Mouse (Mus musculus) ovary, postnatal 36 days (tissue): ENCODE measurements around the gene Loxl4.

Source experiments
- DNase-seq: peaks from one replicate; pipeline ENCODE4 v3.0.0; 2022; ENCODE audit warnings: low spot score, mixed read lengths

Gene Loxl4

DNA sequence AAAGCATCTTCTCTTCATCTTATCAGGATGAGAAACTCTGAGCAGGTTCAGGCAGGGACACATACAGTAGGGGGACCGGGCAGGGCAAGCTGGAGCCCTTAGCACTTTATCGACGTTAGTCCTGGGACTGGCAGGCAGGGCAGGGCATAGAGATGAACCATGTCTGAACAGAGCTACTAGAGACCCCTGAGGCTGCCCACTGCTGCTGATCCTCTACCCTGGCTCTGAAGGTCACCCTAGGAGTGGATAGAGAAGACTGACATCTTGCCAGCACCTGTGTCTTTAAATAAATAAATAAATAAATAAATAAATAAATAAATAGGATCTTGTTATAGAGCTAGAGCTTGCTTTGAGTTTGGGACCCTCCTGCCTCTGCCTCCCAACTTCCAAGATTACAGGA lies 2.9 kb downstream of the Loxl4 start:
- no peak for DNase-seq

DNA sequence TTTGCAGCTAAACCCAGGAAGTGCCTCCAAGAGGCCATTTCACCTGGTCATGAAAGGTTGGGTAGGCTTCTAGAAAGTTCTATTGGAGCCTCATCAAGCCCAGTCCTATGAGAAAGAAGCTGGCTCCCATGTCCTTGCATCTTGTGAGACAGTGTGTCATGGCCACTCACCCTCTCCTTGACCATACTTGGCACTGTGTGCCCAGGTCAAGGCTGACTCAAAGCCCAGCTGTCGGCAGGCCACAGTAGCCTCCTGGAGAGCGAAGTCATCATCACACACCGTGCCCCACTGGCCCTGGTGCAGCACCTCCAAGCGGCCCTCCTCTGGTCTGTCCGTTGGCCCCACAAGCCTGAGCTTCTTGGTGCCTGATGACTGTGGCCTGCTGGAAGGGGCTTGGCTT lies 4.5 kb downstream of the Loxl4 start:
- DNase-seq, result no peak

DNA sequence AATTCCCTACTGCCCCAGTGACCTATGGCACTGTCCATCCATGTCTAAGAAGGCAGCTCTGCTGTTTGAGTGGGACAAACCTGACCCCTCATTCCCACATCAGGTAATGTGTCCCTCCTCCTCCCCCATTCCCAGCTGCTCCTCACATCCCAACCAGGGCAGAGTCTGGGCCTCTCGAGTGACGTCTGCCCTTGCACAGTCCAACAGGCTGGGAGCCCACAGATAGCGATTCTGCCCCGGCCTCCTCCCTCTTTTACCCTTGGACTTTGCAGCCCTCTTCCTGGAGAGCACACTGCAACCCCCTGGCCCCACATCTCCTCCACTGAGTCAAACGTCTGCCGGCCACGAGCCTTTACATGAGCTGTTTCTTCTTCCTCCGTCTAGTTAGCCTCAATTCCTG lies 10.0 kb downstream of the Loxl4 start:
- DNase-seq, result no peak

DNA sequence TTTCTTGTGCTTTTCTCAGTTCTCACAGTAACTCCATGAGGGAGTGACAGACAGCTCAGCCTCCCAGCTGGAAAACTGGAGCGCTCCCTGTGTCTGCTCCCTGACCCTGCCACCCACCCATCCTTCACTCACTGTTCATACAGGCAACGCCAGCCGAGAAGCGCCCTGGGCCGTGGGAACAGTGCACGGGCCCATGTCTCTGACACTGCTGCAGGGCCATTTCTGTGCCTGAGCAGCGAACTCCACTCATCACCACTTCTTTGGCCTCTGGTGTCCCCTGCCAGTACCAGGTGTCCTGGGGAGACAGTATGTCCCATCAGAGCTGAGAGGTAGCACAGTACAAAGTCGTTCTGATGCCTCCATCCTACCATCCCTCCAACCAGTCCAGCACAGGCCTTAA lies 10.6 kb downstream of the Loxl4 start:
- DNase-seq, result no peak

DNA sequence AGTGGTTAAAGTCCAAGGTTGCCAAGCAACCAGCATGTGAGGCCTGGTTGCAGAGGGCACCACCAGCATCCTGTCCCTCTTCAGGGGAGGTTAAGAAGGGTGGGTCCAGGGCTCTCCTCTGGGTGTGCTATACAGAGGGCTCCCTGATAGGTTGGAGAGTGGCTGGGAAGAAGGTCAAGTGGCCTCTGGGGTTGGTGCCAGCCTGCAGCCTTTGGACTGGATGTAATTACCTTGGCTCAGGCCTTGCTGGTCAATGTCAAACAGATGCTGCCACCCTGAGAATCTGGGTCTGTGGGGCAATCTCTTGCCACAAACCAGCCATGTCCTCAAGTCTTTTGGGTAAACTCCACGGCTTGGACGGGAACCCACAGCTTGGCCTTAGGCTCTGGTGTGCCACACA lies 11.2 kb downstream of the Loxl4 start:
- DNase-seq, result no peak

DNA sequence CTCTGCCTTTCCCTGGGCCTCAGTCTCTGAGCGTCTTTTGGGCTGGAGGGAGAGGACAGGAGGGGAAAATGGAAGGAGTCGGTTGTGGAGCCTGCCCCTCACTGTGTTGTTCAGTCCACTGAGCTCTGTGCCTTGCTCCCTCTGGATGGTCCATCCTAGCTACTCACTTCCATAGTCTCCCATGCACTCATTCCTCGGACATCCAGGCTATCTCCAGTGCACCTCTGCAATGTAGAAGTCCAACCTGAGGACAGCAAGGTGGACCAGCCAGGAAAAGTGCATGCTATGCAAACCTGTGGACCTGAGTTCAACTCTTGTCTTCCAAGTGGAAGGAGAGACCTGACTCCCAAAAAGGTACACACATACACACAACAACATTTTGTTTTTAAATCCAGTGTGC lies 12.0 kb downstream of the Loxl4 start:
- DNase-seq, result no peak

DNA sequence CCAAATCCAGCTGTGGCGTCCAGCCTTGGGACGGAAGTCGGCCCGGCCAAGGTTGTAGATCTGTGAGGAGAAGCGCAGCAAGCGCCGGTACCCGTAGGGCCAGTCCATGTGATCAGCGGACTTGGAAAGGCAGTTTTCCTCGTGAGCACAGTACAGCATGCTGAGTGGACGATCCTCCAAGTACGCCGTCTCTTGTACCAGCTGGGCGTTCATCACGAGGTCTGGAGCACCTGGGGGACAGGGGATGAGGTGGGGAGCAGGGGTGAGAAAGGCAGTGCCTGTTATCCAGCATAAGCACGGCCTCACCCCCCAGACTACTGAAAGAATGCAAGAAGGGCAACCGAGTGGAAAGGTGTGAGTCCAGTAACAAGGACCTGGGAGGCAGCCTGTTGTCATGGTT lies 12.7 kb downstream of the Loxl4 start:
- DNase-seq, result no peak

DNA sequence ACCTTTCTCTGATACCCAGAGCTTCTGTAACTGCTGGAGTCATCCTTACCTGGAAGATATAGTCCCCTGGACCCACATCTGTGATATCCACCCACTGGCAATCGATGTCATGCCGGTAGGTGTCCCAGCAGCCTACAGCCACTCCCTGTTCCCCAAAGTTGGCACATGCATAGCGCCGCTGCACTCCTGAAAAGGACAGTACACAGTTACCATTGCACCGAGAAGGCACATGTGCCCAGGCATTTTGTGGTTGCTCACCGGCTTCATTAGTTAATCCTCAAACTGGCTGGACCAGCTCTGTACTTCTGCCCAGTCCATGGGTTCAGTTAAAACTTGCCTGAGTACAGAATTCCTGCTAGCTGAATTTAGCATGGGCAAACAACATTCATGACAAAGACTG lies 14.7 kb downstream of the Loxl4 start:
- DNase-seq, result no peak

DNA sequence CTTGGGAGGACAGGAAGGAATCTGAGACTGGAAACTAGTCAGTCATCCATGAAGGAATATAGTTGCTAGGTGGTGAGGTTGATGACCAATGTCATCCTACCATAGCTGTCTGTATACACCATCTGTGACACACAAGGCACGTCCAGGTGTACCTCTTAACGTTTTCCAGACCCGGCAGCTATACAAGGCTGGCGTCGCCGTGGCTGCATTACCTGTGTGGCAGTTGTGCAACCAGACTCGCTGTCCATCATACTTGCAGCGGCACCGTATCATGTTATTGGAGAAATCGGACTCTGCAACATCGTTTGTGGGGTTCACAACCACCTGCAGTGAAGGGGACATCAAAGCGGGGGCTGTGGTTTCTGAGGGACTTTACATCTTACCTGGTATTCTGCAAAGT lies 15.3 kb downstream of the Loxl4 start:
- no peak for DNase-seq

DNA sequence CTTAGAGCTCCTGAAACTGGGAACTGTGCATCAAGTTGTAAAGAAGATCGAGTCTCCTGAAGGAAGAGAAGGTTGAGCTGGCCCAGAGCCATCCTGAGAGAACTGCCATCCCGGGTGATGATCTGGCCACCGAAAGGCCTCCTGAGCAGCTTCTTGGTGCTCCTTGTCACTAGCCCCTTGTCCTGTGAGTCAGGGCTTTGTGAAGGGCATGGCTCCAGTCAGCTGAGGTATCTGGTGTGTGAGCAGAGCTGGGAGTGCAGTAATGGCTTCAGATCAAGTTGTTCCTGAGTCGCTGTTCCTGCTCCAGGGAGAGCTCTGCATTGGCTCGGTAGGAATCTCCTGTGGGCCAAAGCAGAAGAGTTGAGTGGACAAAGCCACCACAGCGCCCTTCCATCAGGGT lies 17.5 kb downstream of the Loxl4 start:
- DNase-seq, result no peak

- no peak for DNase-seq
These were observed 19.2 kb downstream of the Loxl4 start for GRCm38 (mm10) chr19:42593456-42593855.

DNA sequence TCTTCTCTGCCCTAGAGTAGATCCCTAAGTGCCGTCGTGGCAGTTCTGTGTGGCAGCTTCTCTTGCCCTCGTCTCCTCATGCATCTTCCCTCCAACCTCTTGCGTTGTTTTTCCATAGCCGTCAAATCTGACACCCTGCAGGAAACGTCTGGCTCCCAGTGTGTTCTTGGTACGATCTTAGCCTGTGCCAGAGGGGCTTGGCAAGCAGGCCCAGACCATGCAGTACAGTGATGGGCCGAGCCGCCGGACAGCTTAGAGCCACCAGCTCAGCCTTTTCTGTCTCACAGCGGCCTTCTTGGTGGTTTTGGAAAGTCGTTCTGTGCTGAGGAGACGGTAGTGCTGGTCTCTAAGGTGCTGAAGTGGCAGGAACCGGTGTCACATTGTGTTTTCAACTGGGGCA lies 21.1 kb downstream of the Loxl4 start:
- no peak for DNase-seq

- DNase-seq, result no peak
These were observed 23.4 kb downstream of the Loxl4 start for GRCm38 (mm10) chr19:42589246-42589645.

GRCm38 (mm10) chr19:42587704-42588103 lies 24.9 kb downstream of the Loxl4 start:
- DNase-seq, result no peak

- no peak for DNase-seq
These were observed 28.4 kb downstream of the Loxl4 start for GRCm38 (mm10) chr19:42584188-42584587.

DNA sequence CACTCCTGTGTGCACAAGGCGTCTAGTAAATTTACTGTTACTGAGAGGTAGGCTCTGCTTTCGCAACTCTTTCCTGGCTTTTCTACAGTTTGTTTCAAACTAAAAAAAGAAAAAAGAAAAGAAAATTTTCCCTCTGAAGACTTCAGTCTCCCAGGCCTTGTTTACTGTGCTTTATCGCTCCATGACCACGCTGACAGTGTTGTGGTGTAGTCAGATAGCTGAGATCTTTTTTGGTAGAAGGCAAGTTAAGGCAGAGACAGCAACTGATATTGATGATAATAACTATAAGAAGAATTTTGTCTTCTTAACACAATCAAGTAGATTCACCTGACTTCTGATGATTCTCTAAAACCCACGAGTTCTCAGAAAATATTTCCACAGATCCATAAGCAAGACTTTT lies 28.9 kb downstream of the Loxl4 start:
- DNase-seq, result no peak

DNA sequence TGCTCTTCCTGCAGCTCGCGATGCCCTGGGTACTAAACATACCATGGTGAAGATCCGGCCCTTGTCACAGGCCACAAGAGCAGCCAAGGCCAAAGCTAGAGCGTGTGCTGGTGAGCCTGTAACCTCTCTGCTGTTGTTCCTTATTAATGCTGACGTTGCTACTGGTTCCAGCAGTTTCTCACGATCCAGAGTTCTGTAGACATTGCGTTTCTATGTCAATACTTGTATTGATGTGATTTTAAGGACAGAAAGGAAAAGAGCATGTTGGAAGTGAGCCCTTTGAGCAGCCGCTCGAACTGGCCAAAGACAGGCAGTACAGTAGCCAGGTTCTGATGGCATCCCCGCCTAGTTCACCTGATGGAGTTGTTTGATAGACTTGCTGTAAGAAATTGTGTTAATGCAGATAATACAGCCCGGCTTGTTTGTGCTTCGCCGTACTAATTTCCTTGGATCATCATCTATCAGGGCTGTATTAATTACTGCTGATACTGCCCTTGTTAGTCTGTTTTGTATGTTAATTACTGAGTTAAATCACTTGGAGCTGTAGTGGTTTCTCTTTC lies 29.7 kb downstream of the Loxl4 start:
- no peak for DNase-seq

GRCm38 (mm10) chr19:42580701-42581100 lies 31.9 kb downstream of the Loxl4 start:
- no peak for DNase-seq

GRCm38 (mm10) chr19:42578631-42579030 lies 34.0 kb downstream of the Loxl4 start:
- no peak for DNase-seq

GRCm38 (mm10) chr19:42576856-42577255 lies 35.8 kb downstream of the Loxl4 start:
- no peak for DNase-seq

GRCm38 (mm10) chr19:42575317-42575716 lies 37.3 kb downstream of the Loxl4 start:
- no peak for DNase-seq

DNA sequence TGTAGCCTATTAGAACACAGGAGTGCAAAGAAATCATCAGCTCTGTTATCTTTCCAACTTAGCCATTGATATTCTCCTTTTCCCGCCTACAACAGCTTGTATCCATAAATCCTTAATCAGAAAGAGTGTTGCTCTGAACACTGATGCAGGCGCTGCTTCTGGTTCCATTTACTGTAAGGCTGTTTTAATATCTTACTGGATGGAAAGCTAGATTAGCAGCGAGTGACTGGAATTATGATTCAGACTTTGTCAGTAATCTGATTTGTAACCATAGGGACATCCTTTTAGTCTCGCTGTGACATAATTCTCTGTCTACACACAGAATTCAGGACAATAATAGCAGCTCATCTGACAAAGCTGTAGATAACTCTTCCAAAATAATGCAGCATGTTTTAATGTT lies 41.3 kb downstream of the Loxl4 start:
- DNase-seq, result no peak

GRCm38 (mm10) chr19:42569076-42569475 lies 43.5 kb downstream of the Loxl4 start:
- DNase-seq, result no peak

- DNase-seq, result no peak
These were observed 45.6 kb downstream of the Loxl4 start for GRCm38 (mm10) chr19:42567020-42567419.
